Mouse (Mus musculus) cerebellum, adult 2 months (tissue): ENCODE results near the gene Med15.

Experiments used
- CTCF ChIP-seq: fragments of 200-500 bp; IDR thresholded peaks from 2 replicates; pipeline ENCODE4 v1.5.1; 2011; ENCODE audit warnings: low read depth, mild to moderate bottlenecking, control low read depth, low read length, moderate library complexity, borderline replicate concordance; ENCODE audit not compliant: insufficient read depth
- POLR2A ChIP-seq: fragments of 200-500 bp; IDR thresholded peaks from 2 replicates; pipeline ENCODE4 v1.6.1; 2011; ENCODE audit warnings: low read length, control low read depth, borderline replicate concordance; ENCODE audit not compliant: insufficient read depth

DNA sequence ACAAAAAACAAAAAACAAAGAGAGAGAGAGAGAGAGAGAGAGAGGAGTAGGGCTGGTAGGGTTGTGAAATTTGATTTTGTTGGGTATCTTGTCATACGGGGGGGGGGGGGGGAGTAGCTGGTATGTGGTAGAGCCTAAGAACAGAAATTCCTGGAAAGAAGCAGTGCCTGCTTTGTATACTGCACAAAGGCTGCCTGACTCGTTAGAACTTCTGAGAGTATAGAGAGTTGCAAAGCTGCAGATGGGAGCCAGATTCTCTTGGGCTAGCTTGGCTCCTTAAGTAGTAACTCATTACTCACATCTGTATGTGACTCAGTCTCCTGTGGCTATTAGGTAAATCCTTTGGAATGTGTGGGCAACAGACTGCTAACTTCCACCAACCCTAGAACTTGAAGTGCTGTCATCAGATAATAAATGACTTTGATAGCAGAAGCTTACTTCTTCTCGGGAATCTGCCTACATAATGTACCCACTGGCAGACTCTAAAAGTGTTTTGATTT is at the start of gene Med15:
- TF ChIP-seq POLR2A (no peak), CTCF (no peak)
